Mouse (Mus musculus): ENCODE results near the gene Endov.

The Endov gene

DNA sequence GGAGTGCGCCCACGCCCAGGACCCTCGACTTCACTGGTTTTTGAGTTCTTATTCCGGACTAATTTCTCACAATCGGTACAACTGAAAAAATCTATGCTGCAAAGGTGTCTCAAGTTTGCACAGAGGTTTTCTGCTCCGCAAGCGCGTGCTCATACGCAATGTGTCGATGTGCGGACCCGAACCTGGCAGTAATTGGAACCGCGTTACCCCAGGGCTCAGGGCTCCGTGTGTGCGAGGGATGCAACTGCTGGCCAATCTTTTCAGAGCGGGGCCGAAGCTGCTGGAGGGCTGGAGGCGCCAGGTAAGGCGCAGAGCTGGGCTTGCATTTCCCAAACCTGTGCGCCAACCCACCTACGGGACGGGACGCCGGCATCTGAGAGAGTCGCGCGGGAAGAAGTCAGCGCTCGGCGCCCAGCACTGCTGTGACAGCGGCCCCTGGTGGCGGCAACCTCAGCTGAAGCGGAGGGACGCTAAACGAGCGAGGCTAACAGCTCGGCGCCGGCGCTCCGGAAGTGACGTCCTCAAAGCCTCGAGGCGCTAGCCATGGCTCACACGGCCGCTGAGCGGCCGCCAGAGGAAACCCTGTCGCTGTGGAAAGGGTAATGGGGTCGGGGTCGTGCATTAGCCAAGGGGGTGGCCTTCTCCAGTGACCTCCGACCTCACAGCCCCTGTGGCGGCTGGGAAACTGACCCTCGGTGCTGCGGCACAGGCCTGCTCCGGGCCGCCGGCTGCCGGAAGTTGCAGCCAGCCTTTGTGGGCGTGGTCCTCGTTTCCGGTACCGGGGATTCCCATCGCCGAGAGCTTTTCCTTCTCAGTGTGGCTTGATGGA lies at the start of gene Endov:
Gene Endov (plus strand): TSS at position 487 of the 829 bp plus-strand sequence.
- peak; percentile 100 for DNase-seq

DNA sequence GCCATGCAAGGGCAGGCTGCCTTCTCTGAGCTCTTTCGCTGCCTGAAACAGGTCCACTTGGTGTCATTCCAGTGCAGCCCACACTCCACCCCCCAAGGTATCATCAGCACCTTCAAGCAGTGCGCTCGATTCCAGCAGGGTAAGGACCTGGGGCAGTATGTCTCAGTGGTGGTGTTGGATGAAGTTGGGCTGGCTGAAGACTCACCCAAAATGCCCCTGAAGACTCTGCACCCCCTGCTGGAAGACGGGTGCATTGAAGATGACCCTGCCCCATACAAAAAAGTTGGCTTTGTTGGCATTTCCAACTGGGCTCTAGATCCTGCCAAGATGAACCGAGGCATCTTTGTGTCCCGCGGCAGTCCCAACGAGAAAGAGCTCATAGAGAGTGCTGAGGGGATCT lies 48.9 kb upstream of the Endov start:
- no peak for DNase-seq

DNA sequence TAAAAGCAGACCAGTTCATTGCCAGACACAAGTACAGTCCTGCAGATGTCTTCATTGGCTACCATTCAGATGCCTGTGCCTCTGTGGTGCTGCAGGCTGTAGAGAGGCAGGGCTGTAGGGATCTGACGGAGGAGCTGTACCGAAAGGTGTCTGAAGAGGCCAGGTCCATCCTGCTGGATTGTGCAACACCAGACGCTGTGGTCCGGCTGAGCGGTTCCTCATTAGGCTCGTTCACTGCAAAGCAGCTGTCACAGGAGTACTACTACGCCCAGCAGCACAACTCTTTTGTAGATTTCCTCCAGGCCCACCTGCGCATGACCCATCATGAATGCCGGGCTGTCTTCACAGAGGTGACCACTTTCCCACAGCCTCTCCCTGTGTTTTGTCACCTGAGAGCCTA lies 47.7 kb upstream of the Endov start:
- no peak for DNase-seq

DNA sequence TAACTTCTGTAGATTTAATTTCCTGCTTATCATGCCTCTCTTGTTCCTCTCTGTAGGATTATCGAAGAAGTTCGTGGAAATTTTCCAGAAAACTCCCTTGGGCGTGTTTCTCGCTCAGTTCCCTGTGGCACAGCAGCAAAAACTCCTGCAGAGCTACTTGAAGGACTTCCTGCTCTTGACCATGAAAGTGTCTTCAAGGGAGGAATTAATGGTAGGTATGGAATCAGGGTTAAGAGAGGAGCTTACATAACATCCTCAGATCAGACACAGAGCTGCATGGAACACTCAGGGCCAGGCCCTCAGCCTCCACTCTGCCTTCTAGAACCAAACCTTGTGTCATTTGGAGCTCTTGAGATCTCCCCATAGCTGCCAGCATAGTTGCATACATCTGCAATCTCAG lies 35.0 kb upstream of the Endov start:
- DNase-seq, result no peak

DNA sequence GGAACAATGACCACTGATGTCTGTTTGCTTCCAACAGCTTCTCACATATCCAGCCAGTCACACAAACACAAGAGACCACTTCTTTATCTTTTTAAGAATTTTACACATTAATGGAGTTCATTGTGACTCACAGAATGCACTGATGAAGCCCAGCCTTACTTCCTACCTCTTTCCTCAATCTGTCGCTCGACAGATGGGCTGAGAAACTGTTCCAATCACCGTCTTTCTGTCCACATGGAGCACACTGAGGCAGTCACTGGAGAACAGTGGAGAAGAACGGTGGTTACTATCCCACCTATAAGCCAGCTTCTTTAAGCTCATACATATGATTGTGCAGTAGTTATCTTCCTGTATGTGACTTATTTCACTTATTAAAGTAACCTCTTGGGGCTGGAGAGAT lies 13.3 kb upstream of the Endov start:
- no peak for DNase-seq

DNA sequence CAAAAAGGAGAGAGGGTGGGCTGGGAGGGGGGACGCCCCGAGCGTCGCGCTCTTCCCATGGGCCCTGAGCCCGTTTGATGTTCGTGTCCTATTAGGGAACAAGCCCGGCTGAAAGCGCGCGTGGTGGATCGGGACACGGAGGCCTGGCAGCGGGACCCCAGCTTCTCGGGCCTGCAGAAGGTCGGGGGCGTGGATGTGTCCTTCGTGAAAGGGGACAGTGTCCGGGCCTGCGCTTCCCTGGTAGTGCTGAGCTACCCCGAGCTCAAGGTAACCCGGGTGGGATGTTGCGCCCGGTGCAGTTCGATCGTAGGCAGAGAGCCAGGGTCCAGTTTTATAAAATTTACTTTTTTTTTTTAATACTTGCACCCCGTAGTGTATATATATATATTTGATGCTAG lies 542 bp downstream of the Endov start:
- DNase-seq, result no peak

DNA sequence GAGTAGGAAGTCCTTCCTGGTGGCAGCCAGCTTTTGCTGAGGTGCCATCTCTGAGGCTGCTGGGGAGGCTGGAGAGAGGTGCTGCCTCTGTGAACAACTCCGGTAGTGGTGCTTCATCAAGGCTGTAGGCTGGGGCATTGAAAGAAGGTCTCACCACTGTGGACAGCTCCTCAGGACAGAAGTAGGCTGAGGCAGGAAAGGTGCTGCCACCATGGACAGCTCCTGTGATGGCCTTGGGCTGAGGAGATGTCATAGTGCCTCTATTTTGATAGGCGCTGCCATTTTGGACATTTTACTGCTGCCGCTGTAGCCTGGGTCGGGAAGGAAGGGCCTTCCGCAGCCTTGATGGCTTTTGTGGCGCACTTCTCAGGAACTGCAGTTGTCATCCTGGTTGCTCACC lies 1.7 kb downstream of the Endov start:
- no peak for DNase-seq

DNA sequence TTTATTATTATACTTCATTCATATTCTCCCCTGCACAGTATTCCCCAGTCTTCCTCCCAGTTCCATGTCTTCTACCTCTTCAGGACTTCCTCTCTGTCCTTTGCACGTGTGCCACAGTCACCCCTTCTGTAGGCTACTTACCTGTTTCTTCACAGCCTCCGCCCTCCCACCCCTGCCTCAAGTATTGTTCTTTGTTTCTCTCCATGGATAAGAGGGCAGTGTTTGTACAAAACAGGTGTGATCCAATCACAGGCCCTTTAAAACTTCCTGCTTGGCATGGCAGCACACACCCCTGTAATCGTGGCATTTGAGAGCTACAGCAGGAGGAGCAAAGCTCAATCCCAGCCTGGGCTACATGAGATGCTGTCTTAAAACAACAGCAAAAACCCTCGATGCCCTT lies 2.4 kb downstream of the Endov start:
- DNase-seq, result no peak

DNA sequence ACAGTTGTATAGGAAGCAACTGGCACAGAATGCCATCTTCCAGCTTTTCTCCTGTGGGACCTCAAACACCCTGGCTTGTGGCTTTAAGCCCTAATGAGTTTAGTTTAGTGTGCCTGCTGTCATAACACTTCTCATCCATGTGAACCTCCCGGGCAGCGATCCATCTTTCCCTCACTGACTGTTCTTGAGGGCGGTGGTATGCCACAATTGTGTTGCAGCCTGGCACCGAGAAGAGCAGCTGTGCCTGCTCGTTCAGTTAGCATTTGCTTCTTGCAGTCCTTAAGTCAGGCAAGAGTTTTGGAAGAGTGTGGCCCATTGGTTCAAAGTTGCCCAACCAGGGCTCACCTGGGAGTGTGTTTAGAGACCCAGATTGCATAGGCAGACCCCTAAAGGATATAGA lies 5.0 kb downstream of the Endov start:
- no peak for DNase-seq

DNA sequence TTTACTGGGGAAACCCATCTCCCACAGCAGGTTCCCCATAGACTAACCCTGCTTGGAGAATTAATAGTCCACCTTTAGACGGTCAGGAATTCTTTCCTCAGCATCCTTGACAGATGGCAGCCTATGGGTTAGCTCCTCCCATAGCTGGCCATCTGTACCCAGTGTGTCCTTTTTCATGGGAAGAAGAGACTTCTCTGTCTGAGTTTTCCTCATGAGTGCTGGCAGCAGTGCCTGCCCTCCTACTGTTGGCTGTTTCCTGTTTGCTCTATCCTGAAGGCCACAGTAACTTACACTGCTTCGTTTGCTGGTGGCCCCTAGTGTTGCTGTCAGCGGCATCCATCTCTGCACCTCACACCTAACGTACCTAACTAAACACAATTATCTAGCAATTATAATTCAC lies 6.3 kb downstream of the Endov start:
- DNase-seq, result no peak

DNA sequence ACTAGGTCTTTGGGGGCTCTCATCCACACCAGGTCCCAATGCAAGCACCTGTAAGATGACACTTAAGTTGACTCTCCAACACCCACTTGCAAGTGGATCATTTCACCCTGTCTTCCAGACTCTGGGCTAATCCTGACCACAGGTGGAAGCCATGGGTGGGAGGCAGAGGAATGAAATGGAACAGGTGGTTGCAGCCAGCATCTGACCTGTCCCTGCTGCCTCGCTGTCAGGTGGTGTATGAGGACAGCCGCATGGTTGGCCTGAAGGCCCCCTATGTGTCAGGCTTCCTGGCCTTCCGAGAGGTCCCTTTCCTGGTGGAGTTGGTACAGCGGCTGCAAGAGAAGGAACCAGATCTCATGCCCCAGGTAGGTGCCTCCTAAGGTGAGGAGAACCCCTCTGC lies 8.2 kb downstream of the Endov start:
- no peak for DNase-seq

DNA sequence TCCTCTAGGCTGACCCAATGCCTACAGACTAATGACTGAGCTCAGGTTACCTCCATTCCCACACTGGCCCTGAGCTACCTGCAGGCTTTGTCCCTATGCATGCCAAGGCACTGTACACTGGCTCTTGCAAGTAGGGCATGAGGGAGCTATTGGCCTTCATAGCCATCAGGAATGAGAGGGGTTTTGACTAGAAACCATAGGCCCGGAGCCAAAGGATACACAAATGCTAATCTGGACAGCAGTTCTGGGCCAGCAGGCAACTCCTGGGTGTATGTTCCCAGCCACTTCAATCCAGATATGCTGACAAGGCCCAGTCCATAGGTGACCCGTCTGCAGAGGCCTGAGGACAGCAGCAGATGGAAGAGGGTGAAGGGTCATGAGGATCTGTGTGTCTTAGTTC lies 8.9 kb downstream of the Endov start:
- DNase-seq, result no peak

DNA sequence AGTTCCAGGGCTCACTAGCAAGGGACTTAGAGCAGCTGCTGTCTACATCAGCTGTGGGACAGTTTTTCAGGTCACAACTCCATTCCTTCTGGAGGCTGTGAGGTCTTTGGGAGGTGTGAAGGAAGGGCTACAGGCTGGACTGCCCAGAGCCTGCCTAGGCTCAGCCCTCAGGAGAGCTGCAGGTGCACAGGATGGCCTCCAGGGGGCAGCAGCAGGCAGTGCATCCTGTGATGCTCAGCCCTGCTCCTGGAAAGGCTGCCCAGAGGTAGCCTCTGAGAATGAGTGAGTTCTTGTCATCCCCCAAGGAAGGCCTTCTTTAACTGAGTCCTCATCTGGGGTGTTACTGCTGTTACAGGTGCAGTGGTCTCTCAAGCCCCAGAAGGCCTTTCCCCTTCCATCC lies 12.5 kb downstream of the Endov start:
- DNase-seq, result peak; percentile 82

DNA sequence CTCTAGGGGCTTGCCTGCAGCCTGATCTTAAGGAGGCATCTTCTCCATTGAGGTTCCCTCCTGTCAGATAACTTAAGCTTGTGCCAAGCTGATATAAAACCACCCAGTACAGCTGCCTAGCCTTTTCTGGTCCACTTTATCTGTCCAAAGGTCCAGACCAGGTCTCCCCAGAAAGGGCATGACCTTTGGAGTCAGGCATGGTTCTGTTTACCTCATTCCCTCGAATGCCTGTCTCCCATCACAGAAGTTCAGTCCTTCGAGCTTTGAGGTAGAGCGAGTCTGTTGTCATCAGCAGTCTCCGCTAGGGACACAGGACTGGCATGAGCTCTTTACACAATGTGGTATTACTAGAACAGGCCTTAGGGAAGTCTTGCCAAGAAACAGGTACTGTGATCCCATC lies 15.2 kb downstream of the Endov start:
- no peak for DNase-seq

DNA sequence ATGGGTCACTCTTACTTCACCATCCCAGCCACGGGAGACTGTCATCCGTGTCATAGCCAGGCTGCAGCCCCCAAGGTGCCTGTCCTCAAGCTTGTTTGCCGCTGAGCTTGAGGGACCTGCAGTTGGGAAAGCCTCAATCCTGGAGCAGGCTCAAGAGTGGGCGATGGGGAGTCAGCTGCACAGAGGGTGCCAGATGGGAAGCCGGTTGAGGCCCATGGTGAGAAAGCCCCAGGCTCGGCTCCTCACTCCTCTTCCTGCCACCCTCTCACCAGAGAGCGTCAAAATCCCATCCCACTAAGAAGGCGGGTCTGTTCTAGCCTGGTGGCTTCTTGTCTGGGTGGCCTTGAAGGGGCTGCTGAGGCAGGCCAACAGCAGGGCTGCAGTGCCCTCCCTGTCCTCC lies 16.6 kb downstream of the Endov start:
- no peak for DNase-seq

DNA sequence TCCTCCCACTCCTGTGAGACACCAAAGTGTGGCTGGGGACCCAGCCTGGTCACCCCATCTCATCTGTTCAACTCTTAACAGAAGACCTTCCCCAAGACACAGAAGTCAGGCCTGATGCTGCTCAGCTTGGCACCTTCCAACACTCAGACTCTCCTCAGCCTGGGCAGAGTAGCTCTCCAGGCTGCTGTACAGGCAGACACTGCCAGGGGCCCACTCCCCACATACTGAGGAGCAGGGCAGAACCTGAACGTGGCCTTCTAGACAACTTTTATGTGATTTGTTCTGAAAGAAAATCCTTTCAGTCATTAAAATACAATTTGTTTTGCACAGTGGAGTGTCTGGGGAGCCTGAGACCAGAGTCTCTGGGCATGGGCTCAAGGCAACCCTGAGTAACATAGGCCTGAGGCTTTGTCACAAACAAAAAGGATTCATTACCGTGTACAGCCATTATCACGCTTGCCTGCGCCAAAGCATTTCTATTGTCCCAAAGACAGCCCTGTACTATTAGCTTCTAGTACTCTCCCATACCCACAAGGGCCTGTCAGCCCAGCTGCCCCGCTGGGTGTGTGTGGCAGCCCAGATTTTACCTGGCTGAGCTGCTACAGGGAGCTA lies 18.1 kb downstream of the Endov start:
- DNase-seq, result no peak

DNA sequence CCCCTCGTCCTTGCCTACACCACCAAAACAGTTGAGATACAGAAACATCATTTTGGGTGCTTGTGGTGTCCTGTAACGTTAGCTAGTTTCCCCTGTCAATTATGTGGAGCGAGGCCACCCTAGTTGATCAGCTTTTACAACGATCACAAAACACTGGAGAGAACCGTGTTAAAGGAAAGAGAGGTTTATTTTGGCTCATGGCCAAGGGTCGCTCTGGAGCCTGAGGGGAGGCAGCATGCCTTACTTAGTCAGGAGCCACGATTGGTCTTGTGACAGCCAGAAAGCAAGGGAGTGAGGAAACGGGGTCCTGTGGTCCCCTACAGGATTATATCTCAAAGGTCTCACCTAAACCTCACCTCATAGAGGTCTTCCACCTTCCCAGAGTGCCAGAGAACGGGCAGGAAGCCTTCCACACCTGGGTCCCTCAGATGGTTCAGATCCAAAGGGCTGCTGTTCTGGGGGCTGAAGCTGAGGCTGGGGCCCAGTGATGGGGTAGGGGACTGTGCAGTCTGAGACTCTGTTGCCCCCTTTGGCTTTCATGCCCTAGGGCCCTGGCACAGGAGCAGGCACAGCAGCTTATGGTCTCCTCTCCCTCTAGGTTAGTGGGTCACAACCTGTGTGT lies 22.0 kb downstream of the Endov start:
- no peak for DNase-seq

DNA sequence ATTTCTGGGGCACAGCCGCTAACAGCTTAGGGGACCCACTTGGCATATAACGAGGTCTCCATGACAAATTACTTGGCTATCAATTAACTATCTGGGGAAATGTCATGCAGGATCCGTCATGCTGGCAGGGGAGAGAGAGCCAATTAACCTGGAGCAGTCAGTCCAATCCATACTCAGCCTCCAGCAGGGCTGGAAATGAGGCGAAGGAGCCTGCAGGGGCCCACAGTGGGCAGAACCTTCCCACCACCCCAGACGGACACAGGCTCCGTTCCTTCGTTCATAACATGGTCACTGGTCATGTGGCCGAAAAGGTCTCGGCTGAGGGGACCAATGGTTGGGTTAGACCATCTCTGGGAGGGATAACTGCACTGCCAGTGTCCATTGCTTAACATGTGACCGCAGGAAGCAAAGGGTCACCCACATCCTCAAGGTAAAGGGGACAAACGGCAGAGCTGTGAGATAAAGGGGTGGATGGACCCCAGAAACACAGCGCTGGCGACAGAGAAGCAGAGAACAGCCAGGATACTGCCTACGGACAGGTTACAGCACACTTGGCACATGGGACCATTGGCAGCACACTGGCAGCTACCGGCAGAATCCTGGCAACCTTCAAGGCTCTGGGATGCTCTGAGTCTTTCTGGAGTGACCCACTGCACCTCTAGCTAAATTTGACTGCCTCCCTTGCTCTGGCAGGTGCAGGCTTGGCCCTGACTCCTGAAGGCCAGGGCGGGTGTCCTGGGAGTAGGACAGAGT lies 23.1 kb downstream of the Endov start:
- DNase-seq, result no peak

DNA sequence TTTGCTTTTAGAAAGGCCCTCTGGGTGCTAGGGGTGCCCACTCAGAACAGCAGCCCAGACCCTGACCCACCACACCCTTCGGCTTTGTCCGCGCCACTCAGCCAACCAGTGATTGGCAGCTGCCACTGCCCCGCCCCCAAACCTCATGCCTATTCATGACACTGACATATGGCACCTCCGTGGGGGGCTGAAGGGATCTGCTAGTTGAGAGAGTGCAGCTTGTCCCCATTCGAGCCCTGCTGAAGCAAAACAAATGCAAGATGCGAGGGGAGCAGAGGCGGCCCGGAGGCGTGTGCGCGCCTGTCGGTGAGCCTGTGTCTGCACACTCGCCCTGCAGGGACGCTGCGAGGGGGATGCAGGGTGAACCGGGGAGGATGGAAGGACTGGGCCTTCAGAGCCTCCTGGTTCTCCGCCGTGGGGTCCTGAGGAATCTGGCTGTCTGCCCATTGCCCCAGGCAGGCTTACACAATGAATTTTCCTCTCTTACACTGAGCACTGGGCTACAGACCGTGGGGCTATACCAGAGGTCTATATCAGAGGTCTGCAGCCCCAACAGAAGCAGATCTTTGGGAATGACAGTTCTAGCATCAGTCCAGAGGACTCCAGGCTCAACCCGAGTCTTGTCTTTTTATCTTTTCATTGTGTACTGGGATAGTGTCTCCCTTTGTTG lies 24.0 kb downstream of the Endov start:
- DNase-seq, result no peak

DNA sequence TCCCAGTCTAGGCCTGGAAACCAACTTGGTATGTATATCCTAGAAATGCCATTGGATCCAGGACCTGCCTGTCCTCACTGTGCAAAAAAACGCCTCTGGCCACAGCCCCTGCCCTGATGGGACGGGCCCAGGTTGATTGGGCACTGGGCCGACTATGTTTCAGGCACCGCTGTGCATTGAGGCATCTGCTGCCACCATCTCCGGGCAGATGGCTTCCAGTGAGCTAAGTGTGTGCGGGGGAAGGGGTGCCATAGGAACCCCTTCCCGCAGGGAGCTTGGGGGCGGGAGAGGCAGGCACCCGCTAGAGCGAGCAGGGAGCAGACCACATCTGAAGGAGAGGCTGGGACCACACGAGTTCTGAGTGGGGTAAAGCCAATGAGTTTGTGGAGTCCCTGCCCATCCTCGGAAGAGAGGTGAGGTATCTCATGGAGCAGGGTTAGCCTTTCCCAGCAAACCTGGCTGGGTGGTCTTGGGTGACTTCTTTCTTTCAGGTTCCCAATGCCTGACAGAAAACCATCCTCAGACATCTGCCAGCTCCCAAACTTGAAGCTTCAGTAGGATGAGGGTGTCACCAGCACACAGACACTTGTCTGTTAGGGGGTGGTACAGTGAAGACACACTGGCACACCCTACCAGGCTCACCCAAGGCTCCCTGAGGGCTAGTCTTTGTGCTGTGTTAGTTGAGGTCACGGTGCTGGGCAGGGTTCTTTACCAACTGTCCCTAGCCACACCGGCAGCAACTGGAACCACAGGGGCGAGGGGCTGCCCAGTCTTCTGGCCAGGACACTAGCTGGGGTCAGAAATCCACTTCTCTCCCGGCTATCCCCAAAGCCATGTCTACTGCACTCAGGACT lies 24.9 kb downstream of the Endov start:
- no peak for DNase-seq

DNA sequence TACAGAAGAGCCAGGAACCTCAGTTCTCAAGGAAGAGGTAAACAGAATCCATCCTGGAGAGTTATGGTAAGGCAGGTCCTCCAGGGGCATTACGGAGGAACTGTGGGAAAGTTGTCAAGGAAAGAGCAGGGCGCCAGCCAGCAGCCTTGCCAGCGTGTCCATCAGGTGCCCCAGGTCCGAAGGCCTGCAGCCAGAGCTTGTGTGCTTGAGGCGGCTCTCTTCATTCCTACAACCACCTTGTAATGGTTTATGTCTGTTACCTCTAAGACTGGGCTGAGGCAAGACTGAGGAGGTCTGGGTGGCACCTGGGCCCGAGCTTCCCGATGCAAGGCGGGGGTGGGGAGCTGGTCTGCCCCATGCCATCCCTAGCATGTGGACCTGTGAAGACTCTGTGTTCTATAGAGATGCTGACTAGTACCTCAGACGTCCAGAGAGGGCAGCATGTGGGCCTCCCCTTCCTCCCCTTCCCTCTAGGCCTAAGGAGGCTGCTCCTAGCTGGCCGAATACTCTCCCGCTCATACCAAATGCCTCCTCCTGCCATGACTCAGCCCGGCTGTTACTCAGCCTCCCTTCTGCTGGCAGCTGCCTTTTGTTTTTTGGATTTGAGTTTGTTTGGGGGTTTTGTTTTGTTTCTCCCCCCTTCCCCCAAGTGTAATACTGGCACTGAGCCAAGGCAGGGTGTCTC lies 25.7 kb downstream of the Endov start:
- DNase-seq, result no peak
